Mouse (Mus musculus): ENCODE measurements at regions not wholly inside any gene's neighbourhood (a gene's known extent, or its start where the extent isn't known, plus 50 kb on each side); places are given as distances from the start of the nearest gene placed in this dataset.

DNA sequence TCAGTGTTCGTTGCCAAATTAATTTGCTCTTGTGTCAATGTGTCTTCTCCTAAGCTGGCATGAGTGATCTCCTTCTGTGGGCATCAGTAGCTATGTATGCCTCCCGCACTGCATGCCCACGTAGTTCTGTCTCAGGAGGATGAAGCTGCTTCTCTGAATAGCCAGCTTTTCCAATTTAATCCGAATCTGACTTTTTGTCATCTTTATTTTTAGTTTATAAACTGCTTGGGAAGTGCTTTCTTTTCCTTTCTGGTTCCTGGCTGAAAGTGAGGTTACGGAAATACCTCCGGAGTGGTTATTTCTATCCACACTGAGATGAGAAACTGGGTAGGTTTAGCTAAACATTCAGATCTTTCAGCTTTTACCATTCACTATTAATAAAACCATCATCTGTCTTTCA lies 337.2 kb upstream of the Atp2b1 start:
- WGBS: 79% methylated on average over 6 of the region's 6 CpGs

DNA sequence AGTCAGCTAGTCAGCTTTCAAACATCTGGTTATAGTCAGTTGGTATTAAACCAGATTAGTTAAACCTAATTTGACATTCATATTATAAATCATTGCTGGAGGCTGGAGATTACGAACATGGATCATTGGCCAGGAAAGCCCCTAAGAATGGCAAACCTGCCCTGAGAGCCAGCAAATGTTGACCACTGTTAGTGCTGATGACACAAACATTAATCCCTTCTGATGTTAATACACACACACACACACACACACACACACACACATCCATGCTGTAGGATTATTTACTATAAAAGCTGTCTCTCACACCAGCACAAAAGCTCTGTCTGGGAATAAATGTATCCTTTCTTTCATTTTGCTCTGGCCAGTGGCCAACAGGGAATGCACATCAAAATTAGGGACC lies 329.4 kb upstream of the Atp2b1 start:
- WGBS: 56% methylated on average over 1 of the region's 1 CpGs
- Histone ChIP-seq H3K4me3 (ENCODE audit: low read depth, low read length) (no peak overlapping the region), H3K4me2 (ENCODE audit: low read depth, low read length, poor library complexity, severe bottlenecking) (no peak overlapping the region), H3K4me1 (ENCODE audit: insufficient read depth, low read length) (no peaks in the 10 kb centered on the region), H3K9ac (replicated peaks; ENCODE audit: low read length, poor library complexity, severe bottlenecking) (no peak overlapping the region), H3K27me3 (ENCODE audit: insufficient read depth, low read length) (no peaks in the 10 kb centered on the region), H3K9me3 (ENCODE audit: low read length) (no peaks in the 10 kb centered on the region), H3K27ac (ENCODE audit: low read depth, low read length) (no peak overlapping the region), H3K36me3 (ENCODE audit: insufficient read depth, low read length) (no peaks in the 10 kb centered on the region)
- TF ChIP-seq CTCF (IDR thresholded peaks at IDR 0.05): no peak
- no peak for ATAC-seq (ENCODE audit: low FRiP score)
- no peak for DNase-seq (ENCODE audit: low spot score)

More for the DNA sequence above, 337.2 kb upstream of the Atp2b1 start:
- no peaks in the 10 kb centered on the region for H3K4me1 ChIP-seq (ENCODE audit: insufficient read depth, low read length)
- H3K4me3 ChIP-seq (ENCODE audit: low read depth, low read length): no peak overlapping the region
- H3K9me3 ChIP-seq (ENCODE audit: low read length): no peaks in the 10 kb centered on the region
- no peaks in the 10 kb centered on the region for H3K36me3 ChIP-seq (ENCODE audit: insufficient read depth, low read length)
- no peak overlapping the region for H3K9ac ChIP-seq (replicated peaks; ENCODE audit: low read length, poor library complexity, severe bottlenecking)
- TF ChIP-seq CTCF (IDR thresholded peaks at IDR 0.05): no peak
- H3K4me2 ChIP-seq (ENCODE audit: low read depth, low read length, poor library complexity, severe bottlenecking): no peak overlapping the region
- ATAC-seq (ENCODE audit: low FRiP score) (no peak), DNase-seq (ENCODE audit: low spot score) (no peak)
- H3K27me3 ChIP-seq (ENCODE audit: insufficient read depth, low read length): no peaks in the 10 kb centered on the region
- no peak overlapping the region for H3K27ac ChIP-seq (ENCODE audit: low read depth, low read length)

DNA sequence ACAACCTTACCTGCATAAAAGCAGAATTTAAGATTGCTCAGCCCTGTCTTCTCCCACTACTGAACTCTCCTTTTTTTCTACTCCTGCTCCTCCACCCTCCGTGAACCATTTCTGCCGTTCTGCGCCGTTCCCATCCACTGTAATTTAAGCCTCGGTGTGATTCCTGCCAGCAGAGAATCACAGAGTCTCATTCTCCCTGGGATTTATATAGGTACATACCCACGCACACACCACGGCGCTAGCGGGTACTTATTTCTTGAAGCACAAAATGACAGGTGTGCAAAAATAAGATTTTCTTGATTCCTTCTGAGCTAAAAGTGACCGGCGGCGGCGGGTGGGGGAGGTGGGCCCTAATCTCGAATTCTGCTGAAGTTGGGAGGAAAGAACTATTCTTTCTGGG lies 324.5 kb upstream of the Atp2b1 start:
- H3K36me3 ChIP-seq (ENCODE audit: insufficient read depth, low read length): no peaks in the 10 kb centered on the region
- H3K27ac ChIP-seq (ENCODE audit: low read depth, low read length): no peak overlapping the region
- H3K9ac ChIP-seq (replicated peaks; ENCODE audit: low read length, poor library complexity, severe bottlenecking): no peak overlapping the region
- DNase-seq (ENCODE audit: low spot score) (no peak), ATAC-seq (ENCODE audit: low FRiP score) (0 out of 2 replicates have a peak, but pooled peaks have one; percentile 47)
- H3K4me1 ChIP-seq (ENCODE audit: insufficient read depth, low read length): no peaks in the 10 kb centered on the region
- H3K4me3 ChIP-seq (ENCODE audit: low read depth, low read length): no peak overlapping the region
- no peak for TF ChIP-seq CTCF (IDR thresholded peaks at IDR 0.05)
- H3K27me3 ChIP-seq (ENCODE audit: insufficient read depth, low read length): no peaks in the 10 kb centered on the region
- WGBS: 85% methylated on average over 14 of the region's 14 CpGs
- no peak overlapping the region for H3K4me2 ChIP-seq (ENCODE audit: low read depth, low read length, poor library complexity, severe bottlenecking)
- no peaks in the 10 kb centered on the region for H3K9me3 ChIP-seq (ENCODE audit: low read length)

DNA sequence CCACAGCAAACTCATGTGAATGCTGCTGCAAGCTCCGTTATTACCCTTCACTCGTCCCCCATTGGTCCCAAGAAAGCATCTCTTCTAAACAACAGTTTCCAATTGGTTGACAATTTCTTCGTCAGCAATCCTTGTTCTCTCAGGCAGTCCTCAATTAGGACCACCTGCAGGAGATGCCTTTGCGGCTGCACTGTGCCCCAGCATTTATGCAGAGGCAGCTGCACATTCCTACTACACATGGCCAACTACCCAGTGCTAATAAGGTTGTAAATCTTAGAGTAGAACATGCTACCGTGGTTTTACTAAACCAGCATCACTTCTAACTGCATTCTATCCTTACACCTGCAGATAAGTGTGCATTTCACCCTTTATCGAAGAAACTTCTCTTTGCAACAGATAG lies 322.1 kb upstream of the Atp2b1 start:
- TF ChIP-seq CTCF (IDR thresholded peaks at IDR 0.05): no peak
- WGBS: 82% methylated on average over 6 of the region's 6 CpGs
- Histone ChIP-seq H3K4me3 (ENCODE audit: low read depth, low read length) (no peak overlapping the region), H3K27ac (ENCODE audit: low read depth, low read length) (no peak overlapping the region), H3K9me3 (ENCODE audit: low read length) (no peaks in the 10 kb centered on the region), H3K27me3 (ENCODE audit: insufficient read depth, low read length) (no peaks in the 10 kb centered on the region), H3K36me3 (ENCODE audit: insufficient read depth, low read length) (no peaks in the 10 kb centered on the region), H3K4me1 (ENCODE audit: insufficient read depth, low read length) (no peaks in the 10 kb centered on the region), H3K9ac (replicated peaks; ENCODE audit: low read length, poor library complexity, severe bottlenecking) (no peak overlapping the region), H3K4me2 (ENCODE audit: low read depth, low read length, poor library complexity, severe bottlenecking) (no peak overlapping the region)
- ATAC-seq (ENCODE audit: low FRiP score): no peak
- DNase-seq (ENCODE audit: low spot score): no peak

DNA sequence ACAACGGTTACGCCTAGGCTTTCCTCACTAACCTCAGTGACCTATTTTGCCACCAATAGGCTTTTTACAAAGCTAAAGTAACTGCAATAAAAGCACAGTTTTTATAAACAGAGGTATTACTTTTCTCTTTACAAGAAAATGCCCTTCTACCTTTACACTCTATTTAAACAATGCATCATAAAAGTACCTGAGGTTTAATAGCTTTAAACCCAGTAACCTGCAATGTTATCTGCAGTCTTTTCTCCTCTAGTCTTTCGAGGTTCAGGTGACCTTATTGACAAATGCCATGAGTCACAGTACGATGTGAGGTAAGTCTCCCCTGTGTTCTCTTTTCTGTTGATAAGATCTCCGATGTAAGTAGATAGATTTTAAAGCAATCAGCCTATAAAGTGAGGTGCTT lies 320.3 kb upstream of the Atp2b1 start:
- H3K9ac ChIP-seq (replicated peaks; ENCODE audit: low read length, poor library complexity, severe bottlenecking): no peak overlapping the region
- no peak overlapping the region for H3K4me2 ChIP-seq (ENCODE audit: low read depth, low read length, poor library complexity, severe bottlenecking)
- no peak for TF ChIP-seq CTCF (IDR thresholded peaks at IDR 0.05)
- no peaks in the 10 kb centered on the region for H3K4me1 ChIP-seq (ENCODE audit: insufficient read depth, low read length)
- no peak overlapping the region for H3K4me3 ChIP-seq (ENCODE audit: low read depth, low read length)
- no peaks in the 10 kb centered on the region for H3K9me3 ChIP-seq (ENCODE audit: low read length)
- H3K36me3 ChIP-seq (ENCODE audit: insufficient read depth, low read length): no peaks in the 10 kb centered on the region
- H3K27me3 ChIP-seq (ENCODE audit: insufficient read depth, low read length): no peaks in the 10 kb centered on the region
- DNase-seq (ENCODE audit: low spot score) (no peak), ATAC-seq (ENCODE audit: low FRiP score) (no peak)
- no peak overlapping the region for H3K27ac ChIP-seq (ENCODE audit: low read depth, low read length)
- 93% methylated on average over 5 of the region's 5 CpGs for WGBS

DNA sequence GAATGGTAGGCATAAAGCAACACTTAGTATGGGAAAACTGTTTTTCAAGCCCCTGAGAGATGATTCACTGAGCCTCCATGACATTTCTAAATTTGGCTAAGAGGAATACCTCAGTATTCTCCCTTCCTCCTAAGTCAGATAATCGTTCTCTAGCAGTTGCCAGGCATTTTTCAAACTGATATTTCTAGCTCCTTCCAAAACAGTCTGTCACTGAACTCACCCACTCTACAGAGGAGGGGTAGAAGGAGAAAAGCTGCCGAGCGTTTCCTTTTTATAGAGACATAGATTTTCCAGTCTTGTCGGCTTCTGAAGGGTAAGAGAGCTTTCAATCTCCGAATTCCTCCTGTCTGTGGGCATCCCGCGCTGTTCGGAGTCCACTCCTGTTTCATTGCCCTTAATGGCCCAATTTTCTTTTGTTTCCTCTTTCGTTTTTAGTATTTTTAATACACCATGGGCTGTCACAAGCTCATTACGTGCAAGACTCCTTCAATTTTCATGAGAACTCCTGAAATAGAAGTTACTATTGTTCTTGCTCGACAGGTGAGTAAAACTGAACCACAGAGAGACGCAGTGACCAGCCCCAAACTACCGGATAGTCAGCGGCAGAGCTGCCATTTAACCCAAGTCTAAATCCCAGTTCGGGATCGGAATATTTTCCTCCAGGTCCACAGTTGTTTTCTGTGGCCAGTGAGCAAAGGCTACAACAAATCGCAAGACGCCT lies 305.8 kb upstream of the Atp2b1 start:
- H3K4me1 ChIP-seq (ENCODE audit: insufficient read depth, low read length): no peaks in the 10 kb centered on the region
- ATAC-seq (ENCODE audit: low FRiP score) (no peak), DNase-seq (ENCODE audit: low spot score) (no peak)
- no peak overlapping the region for H3K9ac ChIP-seq (replicated peaks; ENCODE audit: low read length, poor library complexity, severe bottlenecking)
- H3K27me3 ChIP-seq (ENCODE audit: insufficient read depth, low read length): no peaks in the 10 kb centered on the region
- H3K36me3 ChIP-seq (ENCODE audit: insufficient read depth, low read length): no peaks in the 10 kb centered on the region
- no peak for TF ChIP-seq CTCF (IDR thresholded peaks at IDR 0.05)
- H3K4me3 ChIP-seq (ENCODE audit: low read depth, low read length): no peak overlapping the region
- 88% methylated on average over 18 of the region's 18 CpGs for WGBS
- H3K27ac ChIP-seq (ENCODE audit: low read depth, low read length): no peak overlapping the region
- H3K9me3 ChIP-seq (ENCODE audit: low read length): no peaks in the 10 kb centered on the region
- no peak overlapping the region for H3K4me2 ChIP-seq (ENCODE audit: low read depth, low read length, poor library complexity, severe bottlenecking)
